8 mouse cellular contexts compared by ENCODE assay signal in the genomic region with DNA sequence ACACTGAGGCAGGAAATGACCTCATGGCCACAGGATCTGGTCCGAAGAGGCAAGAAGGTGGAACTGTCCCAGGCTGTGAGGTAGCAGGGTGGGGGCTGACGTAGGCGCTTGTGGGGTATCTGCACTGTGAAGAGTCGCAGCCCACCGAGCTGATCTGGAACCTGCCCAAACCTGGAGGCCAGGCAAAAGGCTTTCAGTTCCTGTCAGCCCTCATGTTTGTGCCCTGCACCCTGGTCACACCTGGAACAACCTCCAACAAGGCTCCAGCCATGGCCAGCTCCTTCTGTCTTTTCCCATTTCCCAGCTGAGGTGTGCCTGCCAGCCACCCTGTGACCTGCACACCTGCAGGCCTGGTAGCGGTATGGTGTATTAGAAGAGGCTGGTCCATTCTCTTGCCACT. TPM values are rescaled to one million over a fixed set of nuclear protein-coding genes. Genes with fewer than 3 reads are reported as not detected.
DNase-seq lines count a peak whose midpoint lies in the region; ATAC-seq and TF ChIP-seq lines count a peak whose summit lies in the region.

No protein-coding gene starts in this region.

- H3K36me3 ChIP-seq in forebrain, embryonic 12.5 days (replicated peaks): peaks cover 45% of the 10 kb centered on the region
- H3K36me3 ChIP-seq in forebrain, embryonic 11.5 days (ENCODE audit: control insufficient read depth, insufficient read depth, low read length): peaks cover 19% of the 10 kb centered on the region
- H3K36me3 ChIP-seq in lung, embryonic 14.5 days (ENCODE audit: insufficient read depth): peaks cover 45% of the 10 kb centered on the region
- H3K36me3 ChIP-seq in liver, embryonic 11.5 days (ENCODE audit: control insufficient read depth, insufficient read depth, low read length): peaks cover 36% of the 10 kb centered on the region
- peaks cover 11% of the 10 kb centered on the region; the same call in 1 of the 2 replicates for H3K36me3 ChIP-seq in splenic B cell, adult 2 months (ENCODE audit: control insufficient read depth, insufficient read depth, low read length, poor library complexity, severe bottlenecking)

- H3K4me2 ChIP-seq in forebrain, embryonic 12.5 days: peak overlapping the region; percentile 6; the same call in 1 of the 2 replicates
- H3K4me2 ChIP-seq in forebrain, embryonic 11.5 days (ENCODE audit: low read depth, low read length, severe bottlenecking): no peak overlapping the region
- 0 out of 2 replicates have a peak overlapping the region, but pooled peaks have one; percentile 65 for H3K4me2 ChIP-seq in lung, embryonic 14.5 days
- peak overlapping the region; percentile 71 for H3K4me2 ChIP-seq in liver, embryonic 11.5 days

- no peaks in the 10 kb centered on the region for H3K9me3 ChIP-seq in forebrain, embryonic 12.5 days
- no peaks in the 10 kb centered on the region for H3K9me3 ChIP-seq in forebrain, embryonic 11.5 days (ENCODE audit: control insufficient read depth, low read length)
- no peaks in the 10 kb centered on the region for H3K9me3 ChIP-seq in lung, embryonic 14.5 days (ENCODE audit: low read depth, low read length)
- no peaks in the 10 kb centered on the region for H3K9me3 ChIP-seq in liver, embryonic 11.5 days (ENCODE audit: control insufficient read depth, low read length)

- no peak overlapping the region for H3K9ac ChIP-seq in forebrain, embryonic 12.5 days
- no peak overlapping the region for H3K9ac ChIP-seq in forebrain, embryonic 11.5 days (ENCODE audit: low read length)
- no peak overlapping the region for H3K9ac ChIP-seq in lung, embryonic 14.5 days
- no peak overlapping the region for H3K9ac ChIP-seq in liver, embryonic 11.5 days (ENCODE audit: low read depth, low read length)

- 93% methylated on average over 6 of the region's 6 CpGs for WGBS in forebrain, embryonic 12.5 days
- 90% methylated on average over 6 of the region's 6 CpGs for WGBS in forebrain, embryonic 11.5 days
- WGBS in lung, embryonic 14.5 days: 86% methylated on average over 6 of the region's 6 CpGs
- 91% methylated on average over 6 of the region's 6 CpGs for WGBS in liver, embryonic 11.5 days

- no peak overlapping the region for H3K4me3 ChIP-seq in forebrain, embryonic 12.5 days (replicated peaks)
- no peak overlapping the region for H3K4me3 ChIP-seq in forebrain, embryonic 11.5 days (ENCODE audit: low read depth, low read length)
- 0 out of 2 replicates have a peak overlapping the region, but pooled peaks have one; percentile 3 for H3K4me3 ChIP-seq in lung, embryonic 14.5 days (ENCODE audit: low read depth, low read length)
- H3K4me3 ChIP-seq in liver, embryonic 11.5 days (ENCODE audit: low read depth, low read length): no peak overlapping the region

- TF ChIP-seq CTCF in lung, embryonic 14.5 days (IDR thresholded peaks at IDR 0.05; ENCODE audit: low read depth): no peak

- H3K27ac ChIP-seq in forebrain, embryonic 12.5 days: no peak overlapping the region
- no peak overlapping the region for H3K27ac ChIP-seq in forebrain, embryonic 11.5 days (ENCODE audit: low read depth, low read length)
- H3K27ac ChIP-seq in lung, embryonic 14.5 days (ENCODE audit: low read depth): no peak overlapping the region
- no peak overlapping the region for H3K27ac ChIP-seq in liver, embryonic 11.5 days (ENCODE audit: low read depth, low read length)

- ATAC-seq in forebrain, embryonic 12.5 days (ENCODE audit: low FRiP score): no peak
- ATAC-seq in forebrain, embryonic 11.5 days (replicated peaks; ENCODE audit: low FRiP score): no peak
- no peak for ATAC-seq in lung, embryonic 14.5 days (ENCODE audit: insufficient read depth)
- ATAC-seq in liver, embryonic 11.5 days (replicated peaks; ENCODE audit: low FRiP score): no peak

- H3K27me3 ChIP-seq in forebrain, embryonic 12.5 days: 0 out of 2 replicates have a peak, but pooled peaks cover 3% of the 10 kb centered on the region
- H3K27me3 ChIP-seq in forebrain, embryonic 11.5 days (ENCODE audit: control insufficient read depth, insufficient read depth, low read length): no peaks in the 10 kb centered on the region
- no peaks in the 10 kb centered on the region for H3K27me3 ChIP-seq in lung, embryonic 14.5 days (ENCODE audit: insufficient read depth, low read length)
- H3K27me3 ChIP-seq in liver, embryonic 11.5 days (replicated peaks; ENCODE audit: control insufficient read depth, insufficient read depth, low read length): no peaks in the 10 kb centered on the region
- H3K27me3 ChIP-seq in splenic B cell, adult 2 months (ENCODE audit: control insufficient read depth, insufficient read depth, low read length, poor library complexity, severe bottlenecking): no peaks in the 10 kb centered on the region

- H3K4me1 ChIP-seq in forebrain, embryonic 12.5 days: peaks cover 21% of the 10 kb centered on the region
- H3K4me1 ChIP-seq in forebrain, embryonic 11.5 days (replicated peaks; ENCODE audit: control insufficient read depth, insufficient read depth, low read length): peaks cover 4% of the 10 kb centered on the region; the same call in 1 of the 2 replicates
- peaks cover 6% of the 10 kb centered on the region for H3K4me1 ChIP-seq in lung, embryonic 14.5 days (ENCODE audit: insufficient read depth)
- H3K4me1 ChIP-seq in liver, embryonic 11.5 days (replicated peaks; ENCODE audit: control insufficient read depth, insufficient read depth, low read length): peaks cover 17% of the 10 kb centered on the region

- DNase-seq in forebrain, embryonic 11.5 days (ENCODE audit: low spot score): no peak
- no peak for DNase-seq in lung, embryonic 14.5 days
- DNase-seq in lung, postnatal 36 days: no peak
- no peak for DNase-seq in liver, embryonic 11.5 days (ENCODE audit: low spot score)
- peak; percentile 27 for DNase-seq in splenic B cell, adult 2 months (ENCODE audit: low read depth, low spot score)
- no peak for DNase-seq in urinary bladder, postnatal 25 days (ENCODE audit: low spot score)
- DNase-seq in frontal cortex, postnatal 10 days (ENCODE audit: low spot score in 2 of 2): no peak

RNA-seq across cellular contexts. Expression of gene Preb, which starts 2.3 kb away (rescaled TPM):
- polyA plus RNA-seq in forebrain, embryonic 12.5 days (2016; fragmentation: Nextera tagmentation; extraction: Ambion mirVana): 131 and 133 TPM in 2 replicates
- polyA plus RNA-seq in forebrain, embryonic 11.5 days (2014; fragmentation: Nextera tagmentation; extraction: Ambion mirVana): 106 and 114 TPM in 2 replicates
- polyA plus RNA-seq in lung, embryonic 14.5 days (2014; fragmentation: Nextera tagmentation; extraction: Ambion mirVana): 79.8 and 99.6 TPM in 2 replicates
- 111 and 118 TPM in 2 replicates for polyA plus RNA-seq in liver, embryonic 11.5 days (2014; fragmentation: Nextera tagmentation; extraction: Ambion mirVana)

RNA-seq across cellular contexts. Expression of gene Tcf23, which starts 10.6 kb away (rescaled TPM):
- not detected in 2 replicates for polyA plus RNA-seq in forebrain, embryonic 12.5 days (2016; fragmentation: Nextera tagmentation; extraction: Ambion mirVana)
- polyA plus RNA-seq in forebrain, embryonic 11.5 days (2014; fragmentation: Nextera tagmentation; extraction: Ambion mirVana): not detected in 2 replicates
- 0.16 and 0.25 TPM in 2 replicates for polyA plus RNA-seq in lung, embryonic 14.5 days (2014; fragmentation: Nextera tagmentation; extraction: Ambion mirVana)
- 0.04 TPM in 2 replicates for polyA plus RNA-seq in liver, embryonic 11.5 days (2014; fragmentation: Nextera tagmentation; extraction: Ambion mirVana)

RNA-seq across cellular contexts. Expression of gene Cgref1, which starts 12.5 kb away (rescaled TPM):
- 6.4 and 7.3 TPM in 2 replicates for polyA plus RNA-seq in forebrain, embryonic 12.5 days (2016; fragmentation: Nextera tagmentation; extraction: Ambion mirVana)
- polyA plus RNA-seq in forebrain, embryonic 11.5 days (2014; fragmentation: Nextera tagmentation; extraction: Ambion mirVana): 6.4 and 6.8 TPM in 2 replicates
- 2.3 and 2.6 TPM in 2 replicates for polyA plus RNA-seq in lung, embryonic 14.5 days (2014; fragmentation: Nextera tagmentation; extraction: Ambion mirVana)
- polyA plus RNA-seq in liver, embryonic 11.5 days (2014; fragmentation: Nextera tagmentation; extraction: Ambion mirVana): 5.4 and 8.2 TPM in 2 replicates

RNA-seq across cellular contexts. Expression of gene Khk, which starts 36.7 kb away (rescaled TPM):
- polyA plus RNA-seq in forebrain, embryonic 12.5 days (2016; fragmentation: Nextera tagmentation; extraction: Ambion mirVana): 4.7 and 7.7 TPM in 2 replicates
- polyA plus RNA-seq in forebrain, embryonic 11.5 days (2014; fragmentation: Nextera tagmentation; extraction: Ambion mirVana): 6.9 and 7.1 TPM in 2 replicates
- 13.0 and 15.0 TPM in 2 replicates for polyA plus RNA-seq in lung, embryonic 14.5 days (2014; fragmentation: Nextera tagmentation; extraction: Ambion mirVana)
- polyA plus RNA-seq in liver, embryonic 11.5 days (2014; fragmentation: Nextera tagmentation; extraction: Ambion mirVana): 58.6 and 60.2 TPM in 2 replicates

RNA-seq across cellular contexts. Expression of gene Emilin1, which starts 44.7 kb away (rescaled TPM):
- polyA plus RNA-seq in forebrain, embryonic 12.5 days (2016; fragmentation: Nextera tagmentation; extraction: Ambion mirVana): 39.1 and 52.4 TPM in 2 replicates
- polyA plus RNA-seq in forebrain, embryonic 11.5 days (2014; fragmentation: Nextera tagmentation; extraction: Ambion mirVana): 44.6 and 44.7 TPM in 2 replicates
- 162 and 185 TPM in 2 replicates for polyA plus RNA-seq in lung, embryonic 14.5 days (2014; fragmentation: Nextera tagmentation; extraction: Ambion mirVana)
- 89.5 and 95.1 TPM in 2 replicates for polyA plus RNA-seq in liver, embryonic 11.5 days (2014; fragmentation: Nextera tagmentation; extraction: Ambion mirVana)
